Mouse (Mus musculus): ENCODE results near the gene Shprh. TPM values are rescaled to one million over a fixed set of nuclear protein-coding genes. Genes with fewer than 3 reads are reported as not detected.

The Shprh gene
- polyA plus RNA-seq (2021; fragmentation: Nextera tagmentation), result 4.1 TPM in 2 replicates
- long read RNA-seq, experiment 1, full-length matches to known transcripts, result 1 of 15 reads
- long read RNA-seq, experiment 1, partial matches to known transcripts, result 9 of 15 reads
- long read RNA-seq, experiment 1, other reads (novel, unspliced or antisense), result 5 of 15 reads
- long read RNA-seq, experiment 2, full-length matches to known transcripts, result 7 of 30 reads
- long read RNA-seq, experiment 2, partial matches to known transcripts, result 17 of 30 reads
- long read RNA-seq, experiment 2, other reads (novel, unspliced or antisense), result 6 of 30 reads

DNA sequence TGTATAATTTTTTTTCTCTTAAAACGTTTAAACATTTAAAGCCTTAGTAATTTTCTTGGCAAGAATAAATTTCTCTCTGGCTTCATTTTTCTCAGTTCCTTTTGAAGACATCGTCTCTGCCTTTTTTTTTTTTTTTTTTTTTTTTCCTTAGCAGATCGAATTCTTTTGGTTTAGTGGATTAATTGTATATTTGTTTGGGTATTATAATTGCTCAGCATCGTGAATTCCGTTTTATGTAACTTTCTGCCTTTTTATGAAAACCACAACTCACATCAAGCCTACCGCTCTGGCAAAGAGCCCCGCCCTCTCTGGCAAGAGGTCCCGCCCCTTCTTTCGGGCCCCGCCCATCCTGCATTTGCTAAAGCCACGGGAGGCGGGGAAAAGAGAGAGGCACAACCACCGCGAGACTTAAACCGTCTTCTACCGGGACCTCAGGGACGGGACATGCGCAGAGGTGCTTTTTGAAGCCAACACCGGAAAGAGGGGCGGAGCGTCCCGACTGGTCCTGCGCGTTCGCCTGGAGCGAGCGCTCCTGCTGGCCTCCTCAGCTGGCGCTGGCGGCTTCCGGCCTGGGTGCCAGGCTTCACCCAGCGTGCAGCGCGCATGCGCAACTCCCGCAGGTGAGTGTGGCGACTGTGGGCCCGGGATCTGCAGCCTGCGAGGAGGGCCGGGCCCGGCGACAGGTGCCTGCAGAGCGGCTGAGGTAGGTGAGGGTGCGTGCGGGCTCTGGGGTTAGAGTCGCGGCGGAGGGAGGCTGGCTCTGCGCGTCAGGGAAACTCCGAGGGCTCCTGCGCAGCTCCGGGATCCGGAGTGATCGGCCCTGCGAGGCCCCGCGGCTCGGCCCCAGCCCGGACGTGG, at the start of gene Shprh:
Gene Shprh (plus strand): TSS at position 544 of the 858 bp plus-strand sequence.

Other genes with a start within 250 kb of the Shprh start
- 18.4 and 19.0 TPM in 2 replicates for gene Grm1, start 67.1 kb upstream of the Shprh start, polyA plus RNA-seq (2021; fragmentation: Nextera tagmentation)
- gene Fbxo30, start 131.9 kb downstream of the Shprh start, polyA plus RNA-seq (2021; fragmentation: Nextera tagmentation), result 4.3 and 5.7 TPM in 2 replicates
- gene Epm2a, start 194.0 kb downstream of the Shprh start, polyA plus RNA-seq (2021; fragmentation: Nextera tagmentation), result 2.5 and 4.2 TPM in 2 replicates

Data from layer of hippocampus, adult 6 months (tissue).